Mouse (Mus musculus): Measurements from ENCODE around the gene Hadha. TPM values are rescaled to one million over a fixed set of nuclear protein-coding genes. Genes with fewer than 3 reads are reported as not detected.

The Hadha gene
- 93.9 and 94.9 TPM in 2 replicates for polyA plus RNA-seq (2016; fragmentation: Nextera tagmentation; extraction: Ambion mirVana)

- Histone ChIP-seq H3K9me3 (no peaks in the 10 kb centered on the region), H3K27me3 (ENCODE audit: insufficient read depth, poor library complexity, severe bottlenecking) (no peaks in the 10 kb centered on the region), H3K4me1 (replicated peaks) (peaks cover 13% of the 10 kb centered on the region), H3K36me3 (no peaks in the 10 kb centered on the region), H3K27ac (peak within 1 kb of the TSS; percentile 99), H3K4me3 (peak within 1 kb of the TSS; percentile 90)
- WGBS: under 1% methylated on average over 53 of the region's 53 CpGs
- peak; percentile 92 for DNase-seq (ENCODE audit: low spot score)
These were observed at the start of gene Hadha, which contains the start of gene Hadhb for GRCm38 (mm10) chr5:30154474-30155394. Gene Hadha, minus strand, starts transcription at chr5:30155162. Gene Hadhb, plus strand, starts transcription at chr5:30155248.

DNA sequence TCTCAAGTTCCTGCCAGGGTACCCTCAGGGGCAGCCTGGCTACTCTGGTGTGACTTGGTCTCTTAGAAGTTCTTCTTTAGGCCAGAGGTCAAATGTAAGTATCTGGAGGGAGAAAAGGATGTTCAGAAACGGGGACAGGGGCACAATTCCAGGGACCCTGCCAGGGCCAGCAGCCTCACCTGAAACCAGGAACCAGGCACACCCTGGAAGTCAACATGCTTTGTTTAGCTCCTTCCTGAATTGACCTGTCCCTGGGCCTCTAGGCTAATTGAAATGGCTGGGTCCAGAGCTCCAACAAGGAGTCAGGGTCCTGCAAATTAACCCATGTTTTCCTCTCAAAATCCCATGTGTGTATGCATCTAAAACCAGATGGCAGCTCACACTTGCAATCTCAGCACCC is 49.5 kb upstream of the Hadha start:
- no peak for DNase-seq (ENCODE audit: low spot score)
- no peaks in the 10 kb centered on the region for H3K36me3 ChIP-seq
- no peaks in the 10 kb centered on the region for H3K9me3 ChIP-seq
- peaks cover 5% of the 10 kb centered on the region; the same call in 1 of the 2 replicates for H3K4me1 ChIP-seq (replicated peaks)
- H3K27ac ChIP-seq: no peak overlapping the region
- H3K4me3 ChIP-seq: no peak overlapping the region
- H3K27me3 ChIP-seq (ENCODE audit: insufficient read depth, poor library complexity, severe bottlenecking): no peaks in the 10 kb centered on the region
- 59% methylated on average over 1 of the region's 1 CpGs for WGBS

- Histone ChIP-seq H3K36me3 (no peaks in the 10 kb centered on the region), H3K4me1 (replicated peaks) (peaks cover 5% of the 10 kb centered on the region; the same call in 1 of the 2 replicates), H3K27ac (no peak overlapping the region), H3K27me3 (ENCODE audit: insufficient read depth, poor library complexity, severe bottlenecking) (no peaks in the 10 kb centered on the region), H3K4me3 (no peak overlapping the region), H3K9me3 (no peaks in the 10 kb centered on the region)
- DNase-seq (ENCODE audit: low spot score): no peak
- 82% methylated on average over 10 of the region's 10 CpGs for WGBS
These were observed 48.4 kb upstream of the Hadha start for GRCm38 (mm10) chr5:30203216-30203885.

DNA sequence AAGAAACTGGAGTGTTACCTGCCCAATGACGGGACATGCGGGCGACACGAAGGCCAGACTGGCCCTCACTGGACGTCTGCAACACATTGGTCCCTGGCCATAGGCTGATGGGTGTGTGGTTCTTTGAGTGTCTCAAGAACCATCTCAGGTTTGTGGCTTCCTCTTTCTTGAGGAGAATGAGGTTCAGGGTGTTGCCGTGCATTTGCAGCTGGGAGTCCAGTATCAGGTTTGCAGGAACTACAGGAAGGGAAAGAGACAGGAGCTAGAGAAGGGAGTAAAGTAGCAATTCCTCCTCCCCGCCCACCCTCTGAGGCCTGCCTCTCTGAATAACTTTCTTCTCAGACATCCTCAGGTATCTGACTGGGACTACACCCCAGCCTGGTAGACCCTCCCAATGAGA is 47.3 kb upstream of the Hadha start:
- DNase-seq (ENCODE audit: low spot score): no peak
- WGBS: 89% methylated on average over 7 of the region's 7 CpGs
- no peak overlapping the region for H3K27ac ChIP-seq

DNA sequence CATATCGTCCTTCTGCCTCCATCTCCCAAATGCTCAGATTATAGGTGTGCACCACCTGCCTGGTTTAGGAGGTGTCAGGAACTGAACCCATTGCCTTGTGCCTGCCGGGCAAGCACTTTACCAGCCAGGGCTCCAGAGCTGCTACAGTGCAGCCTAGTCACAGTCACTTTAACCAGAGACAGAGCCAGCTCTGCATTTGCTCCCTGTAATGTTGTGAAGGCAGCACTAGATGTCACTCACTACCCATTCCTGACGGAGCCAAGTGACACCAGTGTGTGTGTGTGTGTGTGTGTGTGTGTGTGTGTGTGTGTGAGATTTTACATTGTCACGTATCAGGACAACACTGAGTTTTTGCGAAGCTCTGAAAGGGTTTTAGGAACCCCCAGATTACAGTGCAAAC is 46.6 kb upstream of the Hadha start:
- Histone ChIP-seq H3K27ac (no peak overlapping the region), H3K4me1 (replicated peaks) (peaks cover 5% of the 10 kb centered on the region; the same call in 1 of the 2 replicates), H3K9me3 (no peaks in the 10 kb centered on the region), H3K27me3 (ENCODE audit: insufficient read depth, poor library complexity, severe bottlenecking) (no peaks in the 10 kb centered on the region), H3K4me3 (no peak overlapping the region), H3K36me3 (no peaks in the 10 kb centered on the region)
- WGBS: 50% methylated on average over 5 of the region's 5 CpGs
- DNase-seq (ENCODE audit: low spot score): peak; percentile 23

More for the DNA sequence above, 47.3 kb upstream of the Hadha start:
- H3K4me1 ChIP-seq (replicated peaks): peaks cover 5% of the 10 kb centered on the region; the same call in 1 of the 2 replicates
- no peaks in the 10 kb centered on the region for H3K27me3 ChIP-seq (ENCODE audit: insufficient read depth, poor library complexity, severe bottlenecking)
- no peaks in the 10 kb centered on the region for H3K9me3 ChIP-seq
- H3K36me3 ChIP-seq: no peaks in the 10 kb centered on the region
- H3K4me3 ChIP-seq: no peak overlapping the region

DNA sequence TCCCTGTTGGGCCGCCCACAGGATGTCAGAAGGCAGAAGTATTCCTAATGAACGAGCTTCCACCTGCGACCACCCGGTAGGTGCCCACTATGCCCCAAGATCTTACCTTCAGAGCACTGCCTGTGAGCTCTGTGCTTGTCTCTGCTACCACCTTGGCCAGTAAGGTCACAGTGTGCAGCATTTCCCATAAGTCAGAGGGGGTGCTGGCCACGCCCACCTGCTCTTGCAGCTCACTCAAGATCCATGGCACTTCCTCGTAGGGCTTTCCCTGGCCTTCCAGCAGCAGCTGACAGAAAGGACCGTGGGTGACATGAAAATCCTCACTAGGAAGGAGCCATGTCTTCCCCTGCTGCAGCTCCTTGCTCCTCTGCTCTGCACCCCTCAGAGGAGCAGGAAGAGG is 43.3 kb upstream of the Hadha start:
- Histone ChIP-seq H3K27ac (no peak overlapping the region), H3K36me3 (no peaks in the 10 kb centered on the region), H3K9me3 (no peaks in the 10 kb centered on the region), H3K4me3 (no peak overlapping the region), H3K4me1 (replicated peaks) (no peaks in the 10 kb centered on the region), H3K27me3 (ENCODE audit: insufficient read depth, poor library complexity, severe bottlenecking) (no peaks in the 10 kb centered on the region)
- 77% methylated on average over 7 of the region's 7 CpGs for WGBS
- no peak for DNase-seq (ENCODE audit: low spot score)

- H3K9me3 ChIP-seq: no peaks in the 10 kb centered on the region
- no peak overlapping the region for H3K4me3 ChIP-seq
- H3K27ac ChIP-seq: no peak overlapping the region
- DNase-seq (ENCODE audit: low spot score): no peak
- no peaks in the 10 kb centered on the region for H3K4me1 ChIP-seq (replicated peaks)
- WGBS: 93% methylated on average over 5 of the region's 5 CpGs
- H3K27me3 ChIP-seq (ENCODE audit: insufficient read depth, poor library complexity, severe bottlenecking): no peaks in the 10 kb centered on the region
- H3K36me3 ChIP-seq: no peaks in the 10 kb centered on the region
These were observed 40.4 kb upstream of the Hadha start for GRCm38 (mm10) chr5:30195340-30195739.

GRCm38 (mm10) chr5:30192452-30192851 is 37.5 kb upstream of the Hadha start:
- Histone ChIP-seq H3K9me3 (no peaks in the 10 kb centered on the region), H3K4me3 (no peak overlapping the region), H3K4me1 (replicated peaks) (no peaks in the 10 kb centered on the region), H3K27me3 (ENCODE audit: insufficient read depth, poor library complexity, severe bottlenecking) (no peaks in the 10 kb centered on the region), H3K27ac (no peak overlapping the region), H3K36me3 (peaks cover 16% of the 10 kb centered on the region)
- no peak for DNase-seq (ENCODE audit: low spot score)
- 85% methylated on average over 1 of the region's 1 CpGs for WGBS

DNA sequence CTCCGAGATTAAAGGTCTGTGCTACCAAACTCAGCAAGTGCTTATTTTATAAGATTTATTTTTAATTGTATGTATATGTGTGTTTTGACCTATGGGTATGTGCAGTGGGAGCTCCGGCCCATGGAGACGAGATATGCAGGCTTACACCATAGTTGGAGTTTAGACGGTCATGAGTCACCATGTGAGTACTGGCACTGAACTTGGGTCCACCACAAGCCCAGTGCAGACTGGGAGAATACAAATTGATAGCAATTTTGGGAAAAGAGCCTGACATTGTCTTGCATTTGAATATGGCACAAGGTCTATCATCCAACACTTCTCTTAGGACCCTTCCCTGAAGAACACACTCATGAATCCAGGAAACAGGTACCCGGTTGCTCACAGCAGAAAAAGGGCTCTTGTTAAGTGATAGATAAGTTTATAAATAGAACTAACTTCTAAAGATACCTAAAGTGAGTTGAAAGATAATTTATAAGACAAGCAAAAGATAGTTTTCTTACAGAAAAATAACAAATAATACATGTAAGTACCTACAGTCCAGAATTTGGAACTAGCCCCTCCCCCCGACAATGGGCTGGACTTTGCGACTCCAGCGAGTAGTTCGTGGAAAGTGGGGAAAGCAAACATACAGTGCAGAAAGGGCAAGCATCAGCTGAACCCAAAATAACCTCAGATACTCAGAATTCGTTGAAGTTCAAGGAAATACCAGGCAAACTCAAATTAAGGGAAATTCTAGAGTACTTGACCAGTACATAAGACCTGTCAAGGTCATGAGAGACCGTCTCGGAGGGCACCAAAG is 32.9 kb upstream of the Hadha start:
- DNase-seq (ENCODE audit: low spot score): no peak
- Histone ChIP-seq H3K27ac (no peak overlapping the region), H3K27me3 (ENCODE audit: insufficient read depth, poor library complexity, severe bottlenecking) (no peaks in the 10 kb centered on the region), H3K9me3 (no peaks in the 10 kb centered on the region), H3K4me1 (replicated peaks) (no peaks in the 10 kb centered on the region), H3K4me3 (no peak overlapping the region), H3K36me3 (peaks cover 47% of the 10 kb centered on the region)
- WGBS: 93% methylated on average over 12 of the region's 12 CpGs

DNA sequence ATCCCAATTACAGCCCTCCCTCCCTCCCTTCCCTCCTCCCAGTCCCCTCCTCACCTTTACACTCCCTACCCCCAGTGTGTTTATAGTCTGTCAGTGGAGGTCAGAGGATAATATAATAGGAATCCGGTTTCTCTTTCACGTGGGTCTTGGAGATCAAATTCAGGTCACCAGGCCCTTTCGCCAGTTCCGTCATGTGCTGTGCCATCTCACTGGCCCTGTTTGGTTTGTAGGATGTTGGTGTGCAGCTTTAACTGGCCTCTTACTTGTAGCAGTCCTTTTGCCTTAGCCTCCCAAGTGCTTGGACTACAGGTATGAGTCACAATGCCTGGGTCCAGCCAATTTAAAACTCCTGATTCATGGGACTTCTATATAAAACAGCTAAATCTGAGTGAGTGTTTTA is 20.8 kb upstream of the Hadha start:
- H3K36me3 ChIP-seq: peaks cover 75% of the 10 kb centered on the region
- peaks cover 13% of the 10 kb centered on the region for H3K4me1 ChIP-seq (replicated peaks)
- no peak overlapping the region for H3K4me3 ChIP-seq
- no peak for DNase-seq (ENCODE audit: low spot score)
- no peaks in the 10 kb centered on the region for H3K9me3 ChIP-seq
- H3K27me3 ChIP-seq (ENCODE audit: insufficient read depth, poor library complexity, severe bottlenecking): no peaks in the 10 kb centered on the region
- WGBS: 64% methylated on average over 4 of the region's 4 CpGs
- no peak overlapping the region for H3K27ac ChIP-seq

DNA sequence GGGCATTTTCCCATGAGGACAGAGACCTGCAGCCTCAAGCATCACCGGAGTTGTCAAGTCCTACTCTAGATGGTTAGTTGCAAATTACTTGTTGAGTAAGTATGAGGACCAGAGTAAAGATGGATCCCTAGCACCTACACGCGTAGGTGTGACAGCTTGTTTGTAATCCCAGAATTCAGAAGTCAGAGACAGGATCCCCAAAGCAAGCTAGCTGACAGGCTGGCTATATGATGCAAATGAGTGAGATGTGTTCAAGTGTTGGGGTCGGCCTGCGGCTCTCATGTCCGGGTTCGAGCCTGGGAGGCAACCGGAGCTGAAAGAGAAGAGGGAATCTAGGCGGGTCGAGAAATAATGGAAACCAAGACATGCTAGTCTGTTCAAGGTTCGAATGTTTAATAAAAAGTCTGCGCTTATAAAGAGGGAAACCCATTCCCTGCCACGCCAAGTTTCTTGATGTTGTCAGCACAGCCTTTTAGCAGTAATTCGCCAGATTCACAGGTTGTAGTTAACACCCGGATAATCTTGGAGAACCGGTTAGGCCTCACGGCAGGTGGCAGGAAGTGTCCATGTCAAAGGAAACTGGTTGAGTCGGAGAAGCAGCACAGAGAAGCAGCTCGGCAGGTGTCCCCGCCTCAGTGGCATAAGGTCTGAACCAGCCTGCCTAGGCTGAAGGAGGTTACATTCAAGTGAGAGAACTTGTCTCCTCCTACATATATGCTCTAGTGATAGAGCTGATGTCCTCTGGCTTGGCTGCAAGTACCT is 18.1 kb upstream of the Hadha start:
- WGBS: 41% methylated on average over 20 of the region's 20 CpGs
- Histone ChIP-seq H3K36me3 (peaks cover 71% of the 10 kb centered on the region), H3K4me3 (no peak overlapping the region), H3K27me3 (ENCODE audit: insufficient read depth, poor library complexity, severe bottlenecking) (no peaks in the 10 kb centered on the region), H3K4me1 (replicated peaks) (peaks cover 13% of the 10 kb centered on the region), H3K27ac (no peak overlapping the region), H3K9me3 (no peaks in the 10 kb centered on the region)
- DNase-seq (ENCODE audit: low spot score): no peak

DNA sequence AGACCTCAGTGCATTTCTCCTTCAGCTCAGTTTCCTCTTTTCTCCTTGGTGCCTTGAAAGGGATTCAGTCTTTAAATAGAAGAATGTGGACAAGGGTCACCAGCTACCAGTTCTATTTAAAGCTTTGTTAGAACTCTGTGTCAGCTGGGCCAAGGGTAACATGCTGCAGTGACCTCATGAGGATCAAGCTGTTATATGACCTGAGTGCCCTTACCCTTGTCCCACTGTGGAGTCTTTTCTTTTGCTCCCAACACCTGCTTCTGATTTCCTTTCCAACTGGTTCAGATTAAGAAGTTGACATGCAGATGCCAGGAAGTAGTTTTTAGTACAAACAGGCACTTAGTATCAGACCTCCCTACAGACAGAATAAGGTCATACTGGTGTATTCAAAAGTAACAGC is 17.2 kb upstream of the Hadha start:
- H3K27ac ChIP-seq: no peak overlapping the region
- H3K9me3 ChIP-seq: no peaks in the 10 kb centered on the region
- no peaks in the 10 kb centered on the region for H3K27me3 ChIP-seq (ENCODE audit: insufficient read depth, poor library complexity, severe bottlenecking)
- DNase-seq (ENCODE audit: low spot score): peak; percentile 49
- no peak overlapping the region for H3K4me3 ChIP-seq
- peaks cover 13% of the 10 kb centered on the region for H3K4me1 ChIP-seq (replicated peaks)
- peaks cover 63% of the 10 kb centered on the region for H3K36me3 ChIP-seq
